Mouse (Mus musculus) ES-E14 (cell line): Measurements from ENCODE around the gene Ap1g2. TPM values are rescaled to one million over a fixed set of nuclear protein-coding genes. Genes with fewer than 3 reads are reported as not detected.

ENCODE experiments used
- DNase-seq: peaks from one replicate; pipeline ENCODE4 v3.0.0-alpha.2; 2013; ENCODE audit warnings: low read depth, low spot score
- H3K27ac ChIP-seq: 2 replicates; pipeline ENCODE4 v1.5.1; 2012; ENCODE audit warnings: low read depth, mild to moderate bottlenecking, low read length, moderate library complexity, mixed read lengths; ENCODE audit not compliant: poor library complexity, insufficient read depth, severe bottlenecking
- H3K36me3 ChIP-seq: 2 replicates; pipeline ENCODE4 v1.6.1; 2012; ENCODE audit warnings: mild to moderate bottlenecking, low read length, moderate library complexity, mixed read lengths; ENCODE audit not compliant: control insufficient read depth, poor library complexity, insufficient read depth, severe bottlenecking
- H3K4me1 ChIP-seq, 2 experiments: fragments of 150-350 bp in 1 of 2; sonication (generic) in 1 of 2; 2 replicates each; pipeline ENCODE4 v1.6.1; 2012; ENCODE audit warnings: low read length in 2 of 2, mild to moderate bottlenecking in 1 of 2, mixed read lengths in 1 of 2; ENCODE audit not compliant: control insufficient read depth in 2 of 2, insufficient read depth in 2 of 2, poor library complexity in 1 of 2
- H3K4me3 ChIP-seq, 2 experiments: fragments of 150-350 bp in 1 of 2; sonication (generic) in 1 of 2; 2 replicates each; pipeline ENCODE4 v1.5.1; 2012; ENCODE audit warnings: low read length in 2 of 2, low read depth in 1 of 2, mild to moderate bottlenecking in 1 of 2, mixed read lengths in 1 of 2; ENCODE audit not compliant: insufficient read depth in 1 of 2, poor library complexity in 1 of 2, severe bottlenecking in 1 of 2
- H3K9ac ChIP-seq: 2 replicates; pipeline ENCODE4 v1.6.1; 2012; ENCODE audit warnings: low read depth, mild to moderate bottlenecking, low read length, mixed read lengths; ENCODE audit not compliant: poor library complexity, insufficient read depth, severe bottlenecking
- H3K9me3 ChIP-seq: fragments of 150-350 bp; sonication (generic); 2 replicates; pipeline ENCODE4 v1.6.1; 2012; ENCODE audit warnings: low read depth, mild to moderate bottlenecking, low read length; ENCODE audit not compliant: control insufficient read depth, insufficient read depth
- CHD2 ChIP-seq: IDR thresholded peaks from 2 replicates; pipeline ENCODE4 v1.6.1; 2014; ENCODE audit warnings: mild to moderate bottlenecking, low read depth, low read length, inconsistent platforms
- HCFC1 ChIP-seq: IDR thresholded peaks from 2 replicates; pipeline ENCODE4 v1.6.1; 2012; ENCODE audit warnings: low read length, inconsistent platforms, borderline replicate concordance; ENCODE audit not compliant: insufficient read depth
- MAFK ChIP-seq: IDR thresholded peaks from 2 replicates; pipeline ENCODE4 v1.6.1; 2014; ENCODE audit warnings: mild to moderate bottlenecking, low read depth, low read length, inconsistent platforms; ENCODE audit not compliant: insufficient read depth
- ZC3H11A ChIP-seq: IDR thresholded peaks from 2 replicates; pipeline ENCODE4 v1.6.1; 2012; ENCODE audit warnings: low read depth, mild to moderate bottlenecking, inconsistent platforms, low read length, borderline replicate concordance
- ZNF384 ChIP-seq: IDR thresholded peaks from 2 replicates; pipeline ENCODE4 v1.6.1; 2012; ENCODE audit warnings: low read depth, low read length, inconsistent platforms
- in situ Hi-C, 2 experiments: fragments of 600-800 bp; cut with MboI; formaldehyde crosslinking; loops; one replicate each; pipeline ENCODE4 v1.15.1; 2025; ENCODE audit warnings: low sequenced_read_pairs in 2 of 2, inconsistent platforms in 1 of 2; ENCODE audit not compliant: unreplicated experiment in 2 of 2
- total RNA-seq: library from RNA; depleted of rRNA; stranded (reverse); fragments of 300-350 nt; gene quantifications from 2 replicates; pipeline ENCODE4 v1.2.3, GENCODE M21; 2012

The Ap1g2 gene
- total RNA-seq, 1 experiment, result 5.9 TPM

DNA sequence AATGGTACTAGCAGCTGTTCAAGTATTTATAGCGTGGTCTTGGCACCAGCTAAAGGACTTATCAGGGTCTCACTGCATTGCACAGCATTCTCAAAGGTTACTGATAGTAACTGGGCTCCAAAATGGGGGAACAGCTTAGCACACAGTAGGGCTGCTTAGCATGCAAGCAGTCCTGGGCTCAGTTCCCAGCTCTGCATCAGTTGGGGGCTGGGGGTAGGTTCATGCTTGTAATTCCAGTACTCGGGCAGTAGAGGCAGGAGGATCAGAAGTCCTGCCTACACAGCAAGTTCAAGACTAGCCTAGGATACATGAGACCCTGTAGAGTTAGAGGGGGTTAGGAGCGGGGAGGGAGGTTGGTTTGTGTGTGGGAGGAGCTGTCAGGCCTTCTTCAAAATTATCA lies 29.4 kb downstream of the Ap1g2 start:
- Histone ChIP-seq H3K36me3 (peaks cover 27% of the 10 kb centered on the region), H3K4me3 (0 out of 4 replicates have a peak overlapping the region, but pooled peaks of 1 of the 2 experiments have one; percentile 13), H3K27ac (peak overlapping the region; percentile 86), H3K9ac (peak overlapping the region; percentile 1; the same call in 1 of the 2 replicates), H3K9me3 (no peaks in the 10 kb centered on the region), H3K4me1 (peaks cover 15 to 40% of the 10 kb centered on the region in 2 experiments)
- in situ Hi-C loops, result no loop called here
- TF ChIP-seq ZC3H11A (no peak), ZNF384 (no peak), MAFK (no peak), CHD2 (no peak), HCFC1 (no peak)
- DNase-seq, result no peak

DNA sequence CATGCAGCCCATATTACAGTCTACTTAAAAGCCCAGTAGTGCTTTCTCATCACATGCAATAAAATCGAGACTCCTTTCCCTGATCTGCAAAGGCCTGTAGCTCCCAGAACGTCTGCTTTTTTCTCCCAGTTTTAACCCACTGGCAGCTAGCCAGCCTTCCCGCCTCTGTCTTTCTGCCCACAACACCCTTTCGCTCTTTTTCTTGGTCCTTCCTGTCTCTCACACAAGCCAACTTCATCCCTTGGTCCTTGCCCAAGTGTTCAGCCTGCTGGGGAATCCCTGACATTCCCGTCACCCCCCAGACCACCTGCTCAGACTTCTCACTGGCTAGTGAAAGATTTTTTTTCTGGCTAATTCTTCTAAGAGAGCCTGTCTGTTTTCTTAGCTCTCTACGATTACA lies 30.2 kb downstream of the Ap1g2 start:
- in situ Hi-C loops, result no loop called here
- Histone ChIP-seq H3K36me3 (peaks cover 27% of the 10 kb centered on the region), H3K4me3 (no peak overlapping the region), H3K27ac (no peak overlapping the region; the same call in 1 of the 2 replicates), H3K9ac (no peak overlapping the region), H3K4me1 (peaks cover 15 to 40% of the 10 kb centered on the region in 2 experiments), H3K9me3 (no peaks in the 10 kb centered on the region)
- DNase-seq, result no peak
- no peak for TF ChIP-seq ZC3H11A

GRCm38 (mm10) chr14:55074416-55074815 lies 32.0 kb downstream of the Ap1g2 start:
- DNase-seq, result no peak
- no peak overlapping the region for H3K9ac ChIP-seq
- no peak overlapping the region for H3K4me3 ChIP-seq
- H3K36me3 ChIP-seq, result peaks cover 38% of the 10 kb centered on the region
- no peak overlapping the region for H3K27ac ChIP-seq
- in situ Hi-C loops, result no loop called here
- H3K4me1 ChIP-seq, result peaks cover 15 to 35% of the 10 kb centered on the region in 2 experiments
- H3K9me3 ChIP-seq, result no peaks in the 10 kb centered on the region
- TF ChIP-seq ZC3H11A (no peak), MAFK (no peak), ZNF384 (no peak), CHD2 (no peak), HCFC1 (no peak)

DNA sequence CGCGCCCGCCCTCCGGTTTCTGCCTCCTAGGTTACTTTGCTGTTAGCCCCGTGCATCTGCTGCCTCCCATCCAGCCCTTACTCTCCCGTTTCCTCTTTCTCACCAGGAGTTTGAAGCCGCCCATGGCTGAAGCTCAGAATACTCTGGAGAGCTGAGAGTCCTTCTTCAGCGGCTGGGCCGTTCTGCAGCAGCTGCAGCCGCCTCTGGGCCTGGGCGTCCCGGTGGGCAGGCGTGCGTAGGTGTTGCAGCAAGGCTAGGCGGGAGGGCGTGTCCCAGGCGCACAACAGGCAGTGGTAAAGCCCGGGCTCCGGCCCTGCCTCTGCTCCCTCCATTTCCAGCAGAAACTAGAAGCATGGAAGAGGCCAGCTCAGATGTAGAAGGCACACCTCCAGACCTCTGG lies 34.6 kb downstream of the Ap1g2 start:
- H3K27ac ChIP-seq, result no peak overlapping the region
- H3K4me3 ChIP-seq, result peak overlapping the region; percentile 34 to 62
- no peaks in the 10 kb centered on the region for H3K9me3 ChIP-seq
- TF ChIP-seq ZC3H11A (no peak), ZNF384 (no peak), MAFK (no peak), CHD2 (no peak), HCFC1 (no peak)
- H3K9ac ChIP-seq, result peak overlapping the region; percentile 4; the same call in 1 of the 2 replicates
- peaks cover 5 to 28% of the 10 kb centered on the region in 2 experiments; a peak in 2 of 4 replicates for H3K4me1 ChIP-seq
- no peak for DNase-seq
- in situ Hi-C loops, result no loop called here
- H3K36me3 ChIP-seq, result peaks cover 60% of the 10 kb centered on the region

GRCm38 (mm10) chr14:55066042-55066441 lies 40.4 kb downstream of the Ap1g2 start:
- Histone ChIP-seq H3K36me3 (peaks cover 54% of the 10 kb centered on the region), H3K9me3 (no peaks in the 10 kb centered on the region), H3K4me3 (peak overlapping the region in 1 of 2 experiments; percentile 31; a peak in 2 of 4 replicates), H3K4me1 (peaks cover 0 to 20% of the 10 kb centered on the region in 2 experiments; a peak in 2 of 4 replicates), H3K9ac (no peak overlapping the region), H3K27ac (no peak overlapping the region)
- in situ Hi-C loops, result no loop called here
- no peak for DNase-seq
- TF ChIP-seq ZNF384 (no peak), CHD2 (no peak), HCFC1 (no peak), ZC3H11A (no peak)
